Mouse (Mus musculus) heart, postnatal 0 days (tissue): ENCODE data around the gene Snrnp70.

ENCODE experiments used
- CTCF ChIP-seq: IDR thresholded peaks from 2 replicates; pipeline ENCODE4 v1.5.1; 2016; ENCODE audit warnings: antibody characterized with exemption, control low read depth, low read depth
- EP300 ChIP-seq: IDR thresholded peaks from 2 replicates; pipeline ENCODE4 v1.6.1; 2016; ENCODE audit warnings: antibody characterized with exemption, low read depth

- no peak for TF ChIP-seq CTCF
- no peak for TF ChIP-seq EP300
These were observed 25.0 kb upstream of the Snrnp70 start, which contains the start of gene Lhb for GRCm38 (mm10) chr7:45420615-45420919.
